Mouse (Mus musculus) midbrain, embryonic 13.5 days (tissue): ENCODE results near the gene Vwa5b1. TPM values are rescaled to one million over a fixed set of nuclear protein-coding genes. Genes with fewer than 3 reads are reported as not detected.

Experiments
- ATAC-seq: fragments of 200-750 bp; cut with Nextera tagmentation; 2 replicates; pipeline ENCODE4 v1.8.0; 2017; ENCODE audit warnings: mild to moderate bottlenecking, moderate TSS enrichment, moderate library complexity
- H3K27ac ChIP-seq: fragments of 300-500 bp; sonication (generic); 2 replicates; pipeline ENCODE4 v1.5.1; 2015; ENCODE audit warnings: inconsistent platforms, mild to moderate bottlenecking, moderate library complexity
- H3K27me3 ChIP-seq: fragments of 300-500 bp; sonication (generic); 2 replicates; pipeline ENCODE4 v1.6.1; 2015; ENCODE audit warnings: mild to moderate bottlenecking, inconsistent platforms
- H3K36me3 ChIP-seq: fragments of 300-500 bp; sonication (generic); 2 replicates; pipeline ENCODE4 v1.6.1; 2015; ENCODE audit warnings: mild to moderate bottlenecking, inconsistent platforms
- H3K4me1 ChIP-seq: fragments of 300-500 bp; sonication (generic); replicated peaks from 2 replicates; pipeline ENCODE4 v1.6.1; 2015; ENCODE audit warnings: inconsistent platforms
- H3K4me2 ChIP-seq: fragments of 300-500 bp; sonication (generic); replicated peaks from 2 replicates; pipeline ENCODE4 v1.6.1; 2015; ENCODE audit warnings: moderate library complexity, mild to moderate bottlenecking, inconsistent platforms
- H3K4me3 ChIP-seq: fragments of 300-500 bp; sonication (generic); replicated peaks from 2 replicates; pipeline ENCODE4 v1.5.1; 2015; ENCODE audit warnings: mild to moderate bottlenecking, inconsistent platforms
- H3K9ac ChIP-seq: fragments of 300-500 bp; sonication (generic); replicated peaks from 2 replicates; pipeline ENCODE4 v1.6.1; 2015; ENCODE audit warnings: mild to moderate bottlenecking, inconsistent platforms
- H3K9me3 ChIP-seq: fragments of 300-500 bp; sonication (generic); 2 replicates; pipeline ENCODE4 v1.6.1; 2016; ENCODE audit warnings: mild to moderate bottlenecking, inconsistent platforms
- WGBS: fragments of 180-500 bp; shearing (Covaris S2); methylation state at CpG from one replicate; pipeline ENCODE4 v1.1.7; 2015; 5-methylcytosine and 5-hydroxymethylcytosine counted together
- polyA plus RNA-seq: library from polyadenylated mRNA; unstranded; fragments of >200 nt; fragmentation: Nextera tagmentation; extraction: Ambion mirVana; gene quantifications from 2 replicates; pipeline ENCODE4 v1.2.1, GENCODE M21; 2015

Vwa5b1 gene
- 0.63 and 0.82 TPM in 2 replicates for polyA plus RNA-seq

- no peaks in the 10 kb centered on the region for H3K36me3 ChIP-seq
- H3K27ac ChIP-seq = 0 out of 2 replicates have a peak within 1 kb of the TSS, but pooled peaks have one; percentile 14
- H3K9me3 ChIP-seq = 0 out of 2 replicates have a peak, but pooled peaks cover 4% of the 10 kb centered on the region
- ATAC-seq = peak; percentile 78
- H3K4me1 ChIP-seq = peaks cover 19% of the 10 kb centered on the region
- no peak within 1 kb of the TSS for H3K4me3 ChIP-seq
- WGBS = 29% methylated on average over 8 of the region's 8 CpGs
- H3K27me3 ChIP-seq = no peaks in the 10 kb centered on the region
- H3K9ac ChIP-seq = peak within 1 kb of the TSS; percentile 3; the same call in 1 of the 2 replicates
- peak within 1 kb of the TSS; percentile 32 for H3K4me2 ChIP-seq
Observed at GRCm38 (mm10) chr4:138635428-138636145, at the start of gene Vwa5b1. Gene Vwa5b1, minus strand, starts transcription at chr4:138635884.

GRCm38 (mm10) chr4:138682760-138683159, 47.1 kb upstream of the Vwa5b1 start:
- Histone ChIP-seq H3K9me3 (no peaks in the 10 kb centered on the region), H3K4me3 (no peak overlapping the region), H3K4me1 (peaks cover 16% of the 10 kb centered on the region), H3K36me3 (no peaks in the 10 kb centered on the region), H3K27me3 (0 out of 2 replicates have a peak, but pooled peaks cover 17% of the 10 kb centered on the region), H3K9ac (0 out of 2 replicates have a peak overlapping the region, but pooled peaks have one; percentile 20), H3K4me2 (no peak overlapping the region), H3K27ac (peak overlapping the region; percentile 66)
- peak; percentile 72; the same call in 1 of the 2 replicates for ATAC-seq
- 31% methylated on average over 2 of the region's 2 CpGs for WGBS

DNA sequence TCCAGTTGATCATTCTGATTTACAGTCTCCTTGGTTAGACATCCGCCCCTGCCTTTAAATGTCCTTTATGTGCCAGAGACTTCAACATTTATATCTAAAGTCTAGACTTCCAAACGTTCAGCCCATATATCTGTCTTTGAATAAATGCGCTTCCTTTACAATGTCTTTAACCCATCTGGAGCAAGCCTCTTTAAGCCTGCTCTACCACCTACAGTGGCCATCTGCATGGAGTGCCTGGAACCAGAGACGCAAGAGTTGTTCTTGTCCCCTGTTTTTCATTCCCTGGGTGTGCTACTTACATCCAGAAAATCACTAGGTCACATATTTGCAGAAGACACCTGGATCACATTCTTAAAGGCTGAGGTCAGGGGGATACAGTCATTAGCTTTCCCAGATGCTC, 44.4 kb upstream of the Vwa5b1 start:
- Histone ChIP-seq H3K27ac (no peak overlapping the region), H3K4me3 (no peak overlapping the region), H3K4me2 (no peak overlapping the region), H3K36me3 (no peaks in the 10 kb centered on the region), H3K9ac (no peak overlapping the region), H3K4me1 (peaks cover 21% of the 10 kb centered on the region), H3K9me3 (no peaks in the 10 kb centered on the region), H3K27me3 (peaks cover 23% of the 10 kb centered on the region)
- no peak for ATAC-seq
- 80% methylated on average over 4 of the region's 4 CpGs for WGBS

DNA sequence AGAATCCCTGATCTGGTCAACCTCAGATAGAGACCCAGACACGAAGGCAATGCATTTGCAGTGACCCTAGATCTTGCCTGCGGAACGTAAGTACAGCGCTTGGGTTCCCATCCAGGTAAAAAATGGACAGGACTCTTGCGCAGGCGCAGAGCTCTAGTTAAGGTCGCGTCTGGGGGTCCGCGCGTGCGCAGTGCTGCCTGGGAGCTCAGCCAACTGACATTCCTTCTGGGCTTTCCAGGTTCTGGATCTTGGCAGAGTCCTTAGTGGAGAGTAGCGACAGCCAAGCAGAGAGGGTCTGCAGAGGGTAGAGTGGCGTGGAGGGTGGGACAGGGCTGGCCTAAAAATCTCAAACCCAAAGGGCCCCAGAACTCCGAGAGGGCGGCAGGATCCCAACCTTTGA, 41.9 kb upstream of the Vwa5b1 start:
- WGBS = 19% methylated on average over 16 of the region's 16 CpGs
- peak; percentile 63; the same call in 1 of the 2 replicates for ATAC-seq

GRCm38 (mm10) chr4:138676480-138676879, 40.8 kb upstream of the Vwa5b1 start:
- WGBS = 16% methylated on average over 16 of the region's 16 CpGs
- Histone ChIP-seq H3K9me3 (no peaks in the 10 kb centered on the region), H3K4me2 (no peak overlapping the region), H3K27ac (no peak overlapping the region), H3K27me3 (peaks cover 39% of the 10 kb centered on the region), H3K4me1 (peaks cover 23% of the 10 kb centered on the region), H3K9ac (no peak overlapping the region), H3K36me3 (no peaks in the 10 kb centered on the region), H3K4me3 (no peak overlapping the region)
- no peak for ATAC-seq

More for the DNA sequence above, 41.9 kb upstream of the Vwa5b1 start:
- no peaks in the 10 kb centered on the region for H3K9me3 ChIP-seq
- peaks cover 15% of the 10 kb centered on the region for H3K4me1 ChIP-seq
- peak overlapping the region; percentile 35; the same call in 1 of the 2 replicates for H3K27ac ChIP-seq
- peak overlapping the region; percentile 53 for H3K4me2 ChIP-seq
- peaks cover 39% of the 10 kb centered on the region for H3K27me3 ChIP-seq
- H3K4me3 ChIP-seq = peak overlapping the region; percentile 28
- H3K36me3 ChIP-seq = no peaks in the 10 kb centered on the region
- H3K9ac ChIP-seq = no peak overlapping the region

GRCm38 (mm10) chr4:138672160-138672559, 36.5 kb upstream of the Vwa5b1 start:
- Histone ChIP-seq H3K36me3 (no peaks in the 10 kb centered on the region), H3K27me3 (peaks cover 36% of the 10 kb centered on the region), H3K27ac (peak overlapping the region; percentile 32), H3K4me3 (no peak overlapping the region), H3K4me2 (no peak overlapping the region), H3K9me3 (no peaks in the 10 kb centered on the region), H3K9ac (no peak overlapping the region), H3K4me1 (peaks cover 14% of the 10 kb centered on the region)
- 36% methylated on average over 4 of the region's 4 CpGs for WGBS
- ATAC-seq = peak; percentile 58; the same call in 1 of the 2 replicates

DNA sequence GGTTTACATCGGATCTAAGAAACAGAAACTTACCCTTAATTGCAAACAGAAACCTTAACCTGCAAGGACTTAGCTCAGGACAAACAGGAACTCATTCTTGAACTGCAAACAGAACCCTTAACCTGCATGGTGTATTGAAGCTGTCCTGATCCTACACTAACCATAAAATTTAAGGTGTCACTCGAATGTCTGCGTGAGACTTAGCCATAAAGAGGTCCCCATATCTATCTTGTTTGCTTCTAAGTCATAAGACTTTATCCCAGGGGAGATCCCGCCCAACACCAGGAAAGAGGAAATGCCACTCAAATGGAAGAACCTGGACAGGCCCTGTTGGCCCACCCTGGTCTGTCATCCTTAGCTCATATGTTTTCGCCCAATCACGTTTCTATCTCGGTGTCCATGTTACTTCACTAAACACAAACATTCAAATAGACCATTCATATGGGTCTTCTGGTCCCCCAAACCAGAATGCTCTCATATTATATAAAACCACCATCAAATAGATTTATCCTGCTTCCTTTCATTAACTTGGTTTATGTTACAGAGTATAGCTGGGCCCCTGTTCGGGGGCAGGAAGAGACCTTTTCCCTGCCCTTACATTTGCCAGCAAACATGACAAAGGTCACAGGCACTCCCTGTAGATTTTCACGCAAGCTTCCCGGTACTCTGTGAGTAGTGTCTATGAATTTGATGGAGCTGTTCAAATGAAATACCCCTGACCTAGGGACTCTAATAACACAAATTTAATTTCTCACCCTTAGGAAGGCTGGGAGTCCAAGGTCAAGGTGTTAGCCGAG, 34.6 kb upstream of the Vwa5b1 start:
- Histone ChIP-seq H3K4me3 (no peak overlapping the region), H3K36me3 (no peaks in the 10 kb centered on the region), H3K4me2 (no peak overlapping the region), H3K9ac (no peak overlapping the region), H3K9me3 (no peaks in the 10 kb centered on the region), H3K27ac (no peak overlapping the region), H3K27me3 (peaks cover 25% of the 10 kb centered on the region), H3K4me1 (peaks cover 14% of the 10 kb centered on the region)
- WGBS = 90% methylated on average over 11 of the region's 11 CpGs
- no peak for ATAC-seq

DNA sequence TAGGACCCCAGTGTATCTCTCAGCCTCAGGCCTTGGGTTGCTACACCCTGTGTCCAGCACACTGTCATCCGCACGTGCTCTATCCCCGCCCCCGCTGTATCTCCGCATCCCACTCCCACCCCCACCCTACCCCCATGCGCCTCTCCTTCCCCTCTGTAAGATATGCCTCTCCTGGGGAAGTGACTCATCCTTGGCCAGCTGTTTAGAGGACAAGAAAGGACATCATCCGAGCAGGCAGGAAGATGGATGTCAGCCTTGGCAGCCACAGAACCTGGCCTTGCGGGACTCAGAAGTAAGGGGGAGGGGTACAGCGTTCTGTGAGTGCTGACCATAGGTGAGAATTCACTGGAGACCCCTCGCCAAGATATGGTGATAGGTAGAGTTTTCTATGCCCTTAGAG, 30.8 kb upstream of the Vwa5b1 start:
- no peak overlapping the region for H3K9ac ChIP-seq
- WGBS = 81% methylated on average over 10 of the region's 10 CpGs
- no peak overlapping the region for H3K27ac ChIP-seq
- no peak overlapping the region for H3K4me2 ChIP-seq
- no peaks in the 10 kb centered on the region for H3K36me3 ChIP-seq
- peaks cover 4% of the 10 kb centered on the region; the same call in 1 of the 2 replicates for H3K4me1 ChIP-seq
- H3K27me3 ChIP-seq = 0 out of 2 replicates have a peak, but pooled peaks cover 7% of the 10 kb centered on the region
- no peak overlapping the region for H3K4me3 ChIP-seq
- no peaks in the 10 kb centered on the region for H3K9me3 ChIP-seq
- no peak for ATAC-seq

DNA sequence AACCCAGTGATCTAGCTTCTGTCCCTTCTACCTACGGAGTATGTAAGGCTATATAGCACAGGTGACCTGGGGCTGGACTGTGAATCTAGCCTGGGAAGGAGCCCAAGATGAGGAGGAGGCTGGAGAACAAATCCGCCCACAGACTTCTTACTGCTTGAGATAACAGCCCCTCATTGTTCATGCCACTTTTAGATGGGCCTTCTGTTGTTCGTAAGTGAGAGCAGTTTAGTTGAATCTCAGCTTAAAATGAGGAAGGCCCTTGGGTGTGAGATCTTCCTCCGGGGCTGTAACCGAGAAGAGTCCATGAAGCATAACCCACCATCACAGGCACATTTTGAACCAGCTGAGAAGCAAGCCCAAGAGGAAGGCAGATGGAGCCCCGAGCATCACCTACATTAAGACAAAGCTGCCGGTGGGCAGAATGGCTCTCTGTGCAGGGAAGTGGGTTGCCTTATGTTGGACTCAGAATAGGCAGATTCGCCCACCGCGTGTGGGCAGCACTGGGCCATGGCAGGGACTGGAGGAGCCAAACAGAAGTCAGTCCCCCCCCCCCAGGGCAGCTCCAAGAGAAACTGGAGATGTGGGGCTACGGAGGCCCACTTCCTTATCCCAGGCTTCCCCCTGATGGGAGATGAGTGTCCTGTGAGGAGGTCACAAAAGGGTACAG, 24.4 kb upstream of the Vwa5b1 start:
- no peak for ATAC-seq
- H3K4me1 ChIP-seq = 0 out of 2 replicates have a peak, but pooled peaks cover 3% of the 10 kb centered on the region
- no peak overlapping the region for H3K9ac ChIP-seq
- no peak overlapping the region for H3K4me2 ChIP-seq
- H3K27ac ChIP-seq = no peak overlapping the region
- no peaks in the 10 kb centered on the region for H3K27me3 ChIP-seq
- no peaks in the 10 kb centered on the region for H3K36me3 ChIP-seq
- WGBS = 89% methylated on average over 11 of the region's 11 CpGs
- H3K9me3 ChIP-seq = no peaks in the 10 kb centered on the region
- no peak overlapping the region for H3K4me3 ChIP-seq

DNA sequence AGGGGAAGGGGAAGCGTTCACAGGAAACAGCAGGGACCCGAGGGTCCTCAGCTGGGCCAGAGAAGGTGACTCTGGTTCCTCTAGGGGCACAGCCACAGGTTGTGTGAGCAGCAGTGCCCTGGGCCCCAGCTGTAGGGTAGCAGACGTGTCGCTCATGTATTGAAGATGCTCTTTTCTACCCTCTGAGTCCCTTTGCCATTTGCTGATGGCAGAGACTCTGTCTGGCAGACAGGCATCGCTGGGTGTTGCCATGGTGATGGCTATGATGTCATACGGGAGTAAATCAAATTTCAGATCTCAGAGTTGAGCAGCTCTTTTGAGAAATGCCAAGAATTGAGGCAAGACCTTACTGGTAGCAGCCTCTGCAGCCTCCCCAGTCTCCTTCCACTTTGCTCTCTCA, 17.4 kb upstream of the Vwa5b1 start:
- H3K27ac ChIP-seq = no peak overlapping the region

DNA sequence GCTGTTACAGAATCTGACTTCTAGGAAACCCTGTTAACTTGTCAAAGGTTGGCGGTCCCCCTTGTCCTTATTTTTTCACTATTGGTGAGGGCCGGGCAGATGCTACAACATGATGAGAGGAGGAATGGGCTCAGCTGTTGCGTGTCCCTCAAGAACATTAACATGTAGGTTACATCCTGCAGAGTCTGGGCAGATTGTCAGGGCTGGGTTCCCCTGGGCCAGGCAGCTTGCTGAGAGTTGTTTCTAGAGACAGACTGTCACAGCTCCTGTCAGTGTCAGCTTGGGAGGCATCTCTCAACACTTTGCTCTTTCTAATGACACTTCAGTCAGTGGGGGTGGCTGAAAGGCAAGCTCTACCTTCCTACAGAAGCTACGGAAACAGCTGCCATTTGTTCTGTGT, 16.2 kb upstream of the Vwa5b1 start:
- no peak overlapping the region for H3K27ac ChIP-seq
- peaks cover 12% of the 10 kb centered on the region for H3K4me1 ChIP-seq
- ATAC-seq = no peak
- 94% methylated on average over 4 of the region's 4 CpGs for WGBS
- no peaks in the 10 kb centered on the region for H3K36me3 ChIP-seq
- H3K4me3 ChIP-seq = no peak overlapping the region
- no peaks in the 10 kb centered on the region for H3K9me3 ChIP-seq
- no peak overlapping the region for H3K9ac ChIP-seq
- no peak overlapping the region for H3K4me2 ChIP-seq
- no peaks in the 10 kb centered on the region for H3K27me3 ChIP-seq

More for the DNA sequence above, 17.4 kb upstream of the Vwa5b1 start:
- no peak overlapping the region for H3K4me2 ChIP-seq
- H3K36me3 ChIP-seq = no peaks in the 10 kb centered on the region
- no peaks in the 10 kb centered on the region for H3K9me3 ChIP-seq
- H3K4me3 ChIP-seq = no peak overlapping the region
- ATAC-seq = no peak
- no peaks in the 10 kb centered on the region for H3K27me3 ChIP-seq
- WGBS = 29% methylated on average over 6 of the region's 6 CpGs
- no peak overlapping the region for H3K9ac ChIP-seq
- H3K4me1 ChIP-seq = peaks cover 12% of the 10 kb centered on the region
